Mouse (Mus musculus) hindbrain, postnatal 0 days (tissue): Measurements from ENCODE around the gene Amdhd2. TPM values are rescaled to one million over a fixed set of nuclear protein-coding genes. Genes with fewer than 3 reads are reported as not detected.
"Not testable (repeated sequence)": the region's sequence is repeated elsewhere in the genome, so short reads cannot be mapped to it uniquely, and the experiment has no call there.

Experiments used
- ATAC-seq: fragments of 200-750 bp; cut with Nextera tagmentation; 2 replicates; pipeline ENCODE4 v1.8.0; 2017; ENCODE audit warnings: mild to moderate bottlenecking, moderate TSS enrichment, moderate library complexity
- DNase-seq: peaks from one replicate; pipeline ENCODE4 v3.0.0-alpha.2; 2015; ENCODE audit warnings: low spot score
- H3K27ac ChIP-seq: fragments of 300-500 bp; sonication (generic); 2 replicates; pipeline ENCODE4 v1.5.1; 2014; ENCODE audit warnings: mild to moderate bottlenecking
- H3K27me3 ChIP-seq: fragments of 300-500 bp; sonication (generic); 2 replicates; pipeline ENCODE4 v1.6.1; 2014; ENCODE audit warnings: low read length, mixed read lengths; ENCODE audit not compliant: insufficient read depth
- H3K36me3 ChIP-seq: fragments of 300-500 bp; sonication (generic); 2 replicates; pipeline ENCODE4 v1.6.1; 2014; ENCODE audit warnings: low read length, mixed read lengths; ENCODE audit not compliant: insufficient read depth
- H3K4me1 ChIP-seq: fragments of 300-500 bp; sonication (generic); 2 replicates; pipeline ENCODE4 v1.6.1; 2014; ENCODE audit warnings: antibody characterized with exemption, low read length, mixed read lengths; ENCODE audit not compliant: insufficient read depth
- H3K4me2 ChIP-seq: fragments of 300-500 bp; sonication (generic); 2 replicates; pipeline ENCODE4 v1.6.1; 2014; ENCODE audit warnings: low read depth, mild to moderate bottlenecking, low read length, moderate library complexity, mixed read lengths
- H3K4me3 ChIP-seq: fragments of 300-500 bp; sonication (generic); 2 replicates; pipeline ENCODE4 v1.5.1; 2014; ENCODE audit warnings: low read length
- H3K9ac ChIP-seq: fragments of 300-500 bp; sonication (generic); replicated peaks from 2 replicates; pipeline ENCODE4 v1.6.1; 2014; ENCODE audit warnings: mild to moderate bottlenecking, low read length, moderate library complexity, mixed read lengths
- H3K9me3 ChIP-seq: fragments of 300-500 bp; sonication (generic); 2 replicates; pipeline ENCODE4 v1.6.1; 2016; ENCODE audit warnings: low read length, mixed read lengths
- CTCF ChIP-seq: IDR thresholded peaks from 2 replicates; pipeline ENCODE4 v1.5.1; 2016; ENCODE audit warnings: antibody characterized with exemption, control low read depth, low read depth
- WGBS: fragments of 180-500 bp; shearing (Covaris S2); extraction: QIAGEN DNeasy Blood & Tissue Kit; methylation state at CpG from one replicate; pipeline ENCODE4 v1.1.7; 2014; 5-methylcytosine and 5-hydroxymethylcytosine counted together
- polyA plus RNA-seq: library from polyadenylated mRNA; unstranded; fragments of >200 nt; fragmentation: Nextera tagmentation; extraction: Ambion mirVana; gene quantifications from 2 replicates; pipeline ENCODE4 v1.2.1, GENCODE M21; 2015
- total RNA-seq: library from RNA; depleted of rRNA; stranded (reverse); fragments of >200 nt; gene quantifications from 2 replicates; pipeline ENCODE4 v1.2.3, GENCODE M21; 2014

Amdhd2 gene
- total and polyA plus RNA-seq, 2 experiments from 2014 or later: 38.4 to 53.0 TPM

DNA sequence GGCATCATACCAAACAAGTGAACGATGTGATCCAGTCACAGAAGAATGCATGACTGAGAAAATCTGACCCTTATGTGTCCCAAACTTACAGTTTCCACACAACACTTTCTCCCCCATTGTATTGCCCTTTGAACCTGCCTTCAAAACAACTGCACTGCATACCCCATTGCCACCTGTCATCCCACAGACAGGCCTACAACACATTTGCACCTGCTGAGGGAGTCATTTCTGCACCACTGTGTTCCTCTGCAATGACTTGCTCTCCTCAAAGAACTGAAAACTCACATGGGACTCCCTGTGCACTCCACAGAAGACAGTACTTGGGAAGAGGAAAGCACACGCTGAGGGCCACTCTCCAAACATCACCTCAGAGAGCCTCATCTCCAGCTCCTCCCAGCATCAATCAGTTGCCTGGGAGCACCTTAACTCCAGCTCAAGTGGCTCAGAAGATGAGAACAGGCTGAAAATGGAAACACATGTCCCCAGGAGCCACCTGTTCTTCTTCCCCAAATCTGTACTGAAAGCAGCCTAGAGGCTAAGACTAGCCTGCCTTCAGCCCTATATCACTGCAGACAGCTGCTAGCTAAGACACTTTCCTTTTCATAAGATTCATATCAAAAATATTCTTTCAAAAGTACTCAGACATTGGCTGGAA, 26.2 kb downstream of the Amdhd2 start:
- DNase-seq: no peak
- H3K27ac ChIP-seq: no peak overlapping the region
- H3K4me1 ChIP-seq: peaks cover 8% of the 10 kb centered on the region; the same call in 1 of the 2 replicates

DNA sequence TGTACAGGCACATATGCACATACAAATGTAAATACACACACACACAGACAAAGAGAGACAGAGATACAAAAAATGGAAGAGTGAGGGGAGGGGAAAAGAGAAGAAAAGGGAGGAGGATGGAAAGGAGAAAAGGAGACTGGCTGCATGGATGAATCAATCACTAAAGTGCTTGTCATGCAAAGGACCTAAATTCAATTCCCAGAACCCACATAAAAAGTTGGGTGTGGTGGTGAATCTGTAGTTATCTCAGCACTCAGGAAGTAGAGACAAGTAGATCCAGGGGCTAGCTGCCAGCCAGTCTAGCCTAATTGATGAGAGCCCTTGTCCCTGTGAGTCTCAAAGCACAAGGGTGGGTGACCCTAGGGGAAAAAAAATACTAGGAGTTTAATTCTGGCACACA, 29.5 kb downstream of the Amdhd2 start:
- no peak for ATAC-seq
- Histone ChIP-seq H3K27me3 (no peaks in the 10 kb centered on the region), H3K4me2 (no peak overlapping the region), H3K4me1 (no peaks in the 10 kb centered on the region), H3K9ac (no peak overlapping the region), H3K36me3 (no peaks in the 10 kb centered on the region), H3K27ac (no peak overlapping the region), H3K4me3 (no peak overlapping the region), H3K9me3 (no peaks in the 10 kb centered on the region)
- TF ChIP-seq CTCF: no peak
- no peak for DNase-seq

More for the DNA sequence above, 26.2 kb downstream of the Amdhd2 start:
- no peaks in the 10 kb centered on the region for H3K36me3 ChIP-seq
- H3K27me3 ChIP-seq: no peaks in the 10 kb centered on the region
- 72% methylated on average over 2 of the region's 2 CpGs for WGBS
- H3K9ac ChIP-seq: no peak overlapping the region
- no peak overlapping the region for H3K4me3 ChIP-seq
- no peak for ATAC-seq
- H3K9me3 ChIP-seq: no peaks in the 10 kb centered on the region
- no peak for TF ChIP-seq CTCF
- H3K4me2 ChIP-seq: no peak overlapping the region

DNA sequence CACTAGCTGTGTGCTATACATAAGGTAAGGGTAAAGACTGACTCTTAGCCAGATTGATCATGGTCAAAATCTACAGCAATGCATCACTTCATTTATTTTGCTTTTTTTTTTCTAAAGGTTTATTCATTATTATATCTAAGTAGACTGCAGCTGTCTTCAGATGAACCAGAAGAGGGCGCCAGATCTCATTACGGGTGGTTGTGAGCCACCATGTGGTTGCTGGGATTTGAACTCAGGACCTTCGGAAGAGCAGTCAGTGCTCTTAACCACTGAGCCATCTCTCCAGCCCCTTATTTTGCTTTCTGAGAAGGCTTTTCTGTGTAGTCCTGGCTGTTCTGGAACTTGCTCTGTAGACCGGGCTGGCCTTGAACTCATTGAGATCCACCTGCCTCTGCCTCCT, 30.6 kb downstream of the Amdhd2 start:
- not testable (repeated sequence) for H3K27me3 ChIP-seq, DNase-seq, H3K4me1 ChIP-seq, H3K9ac ChIP-seq, H3K4me3 ChIP-seq, H3K27ac ChIP-seq, H3K4me2 ChIP-seq, H3K9me3 ChIP-seq, ATAC-seq, H3K36me3 ChIP-seq
- 85% methylated on average over 4 of the region's 4 CpGs for WGBS

DNA sequence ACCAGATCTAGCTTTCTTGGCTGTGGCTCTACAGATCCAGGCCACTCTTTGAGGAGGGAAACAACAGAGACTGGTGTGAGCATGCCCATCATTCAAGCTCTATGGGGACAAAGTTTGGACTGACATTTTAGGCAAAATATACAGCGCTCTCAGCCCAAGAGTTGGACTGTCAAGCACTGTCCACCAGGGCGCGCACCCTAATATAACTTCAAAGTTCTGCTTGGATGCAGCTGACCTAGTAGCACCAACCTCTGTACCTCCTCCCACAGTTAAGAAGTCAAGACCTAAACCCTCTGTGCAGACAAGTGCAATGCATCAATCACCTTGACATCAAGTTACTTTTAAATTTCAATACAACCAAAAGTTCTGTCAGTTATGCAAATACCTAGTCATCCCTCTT, 32.0 kb downstream of the Amdhd2 start:
- H3K4me3 ChIP-seq: no peak overlapping the region
- H3K27ac ChIP-seq: no peak overlapping the region
- ATAC-seq: no peak
- DNase-seq: no peak
- TF ChIP-seq CTCF: no peak; the same call in 1 of the 2 replicates
- no peaks in the 10 kb centered on the region for H3K4me1 ChIP-seq
- H3K36me3 ChIP-seq: no peaks in the 10 kb centered on the region
- H3K27me3 ChIP-seq: no peaks in the 10 kb centered on the region
- H3K9ac ChIP-seq: no peak overlapping the region
- no peak overlapping the region for H3K4me2 ChIP-seq
- H3K9me3 ChIP-seq: no peaks in the 10 kb centered on the region
- 89% methylated on average over 3 of the region's 3 CpGs for WGBS

DNA sequence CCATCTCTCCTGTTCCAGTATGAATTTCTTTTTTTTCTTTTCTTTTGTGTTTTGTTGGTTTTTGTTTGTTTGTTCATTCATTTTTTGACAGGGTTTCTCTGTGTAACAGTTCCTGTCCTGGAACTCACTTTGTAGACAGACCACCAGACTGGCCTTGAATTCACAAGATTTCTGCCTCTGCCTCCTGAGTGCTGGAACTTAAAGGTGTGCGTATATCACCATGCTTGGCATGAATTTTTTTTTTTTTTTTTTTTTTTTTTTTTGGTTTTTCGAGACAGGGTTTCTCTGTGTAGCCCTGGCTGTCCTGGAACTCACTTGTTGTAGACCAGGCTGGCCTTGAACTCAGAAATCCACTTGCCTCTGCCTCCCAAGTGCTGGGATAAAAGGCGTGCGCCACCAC, 34.3 kb downstream of the Amdhd2 start:
- H3K36me3 ChIP-seq, H3K9ac ChIP-seq, H3K27me3 ChIP-seq, H3K9me3 ChIP-seq, ATAC-seq, H3K4me3 ChIP-seq, H3K4me2 ChIP-seq, H3K27ac ChIP-seq, H3K4me1 ChIP-seq, DNase-seq: not testable (repeated sequence)
- WGBS: 95% methylated on average over 4 of the region's 4 CpGs

- H3K36me3 ChIP-seq: no peaks in the 10 kb centered on the region
- no peaks in the 10 kb centered on the region for H3K9me3 ChIP-seq
- DNase-seq (no peak), ATAC-seq (no peak)
- no peak overlapping the region for H3K9ac ChIP-seq
- H3K27ac ChIP-seq: no peak overlapping the region
- no peak overlapping the region for H3K4me3 ChIP-seq
- H3K27me3 ChIP-seq: no peaks in the 10 kb centered on the region
- H3K4me2 ChIP-seq: no peak overlapping the region
- 92% methylated on average over 1 of the region's 1 CpGs for WGBS
- no peak for TF ChIP-seq CTCF
- no peaks in the 10 kb centered on the region for H3K4me1 ChIP-seq
Measured at GRCm38 (mm10) chr17:24127592-24127991, 36.0 kb downstream of the Amdhd2 start.

- no peaks in the 10 kb centered on the region for H3K9me3 ChIP-seq
- H3K4me1 ChIP-seq: no peaks in the 10 kb centered on the region
- DNase-seq (no peak), ATAC-seq (no peak)
- H3K27ac ChIP-seq: no peak overlapping the region
- 78% methylated on average over 3 of the region's 3 CpGs for WGBS
- no peak overlapping the region for H3K4me2 ChIP-seq
- no peaks in the 10 kb centered on the region for H3K27me3 ChIP-seq
- no peak overlapping the region for H3K9ac ChIP-seq
- H3K36me3 ChIP-seq: no peaks in the 10 kb centered on the region
- no peak for TF ChIP-seq CTCF
- H3K4me3 ChIP-seq: no peak overlapping the region
Measured at GRCm38 (mm10) chr17:24126801-24127200, 36.8 kb downstream of the Amdhd2 start.
